Mouse (Mus musculus) ovary, postnatal 14 days (tissue): Measurements from ENCODE around the gene Arhgap44.

ENCODE experiments used
- DNase-seq: peaks from one replicate; pipeline ENCODE4 v3.0.0; 2022; ENCODE audit warnings: low spot score

Arhgap44 gene

GRCm38 (mm10) chr11:65162767-65163120, at the start of gene Arhgap44:
Arhgap44 (minus strand) TSS chr11:65162961.
- DNase-seq: peak; percentile 43

- no peak for DNase-seq
These were observed 48.9 kb upstream of the Arhgap44 start for GRCm38 (mm10) chr11:65211701-65212100.

GRCm38 (mm10) chr11:65209441-65209840, 46.7 kb upstream of the Arhgap44 start:
- DNase-seq: no peak

GRCm38 (mm10) chr11:65205306-65205705, 42.5 kb upstream of the Arhgap44 start:
- DNase-seq: no peak

- no peak for DNase-seq
These were observed 41.9 kb upstream of the Arhgap44 start for GRCm38 (mm10) chr11:65204651-65205050.

- DNase-seq: no peak
These were observed 40.3 kb upstream of the Arhgap44 start for GRCm38 (mm10) chr11:65203020-65203419.

- DNase-seq: no peak
These were observed 39.5 kb upstream of the Arhgap44 start for GRCm38 (mm10) chr11:65202236-65202635.

GRCm38 (mm10) chr11:65198026-65198425, 35.3 kb upstream of the Arhgap44 start:
- no peak for DNase-seq

GRCm38 (mm10) chr11:65197280-65197679, 34.5 kb upstream of the Arhgap44 start:
- DNase-seq: peak; percentile 76

GRCm38 (mm10) chr11:65186974-65187373, 24.2 kb upstream of the Arhgap44 start:
- no peak for DNase-seq

- no peak for DNase-seq
These were observed 22.4 kb upstream of the Arhgap44 start for GRCm38 (mm10) chr11:65185114-65185513.

GRCm38 (mm10) chr11:65170121-65170750, 7.5 kb upstream of the Arhgap44 start:
- no peak for DNase-seq

- DNase-seq: no peak
These were observed 637 bp downstream of the Arhgap44 start for GRCm38 (mm10) chr11:65161881-65162766.

- DNase-seq: no peak
These were observed 1.5 kb downstream of the Arhgap44 start for GRCm38 (mm10) chr11:65160991-65161880.

- no peak for DNase-seq
These were observed 3.0 kb downstream of the Arhgap44 start, which contains the start of gene 1700086D15Rik for GRCm38 (mm10) chr11:65159791-65160190. 1700086D15Rik (minus strand) TSS chr11:65159891.

GRCm38 (mm10) chr11:65158658-65158990, 4.1 kb downstream of the Arhgap44 start:
- no peak for DNase-seq

- DNase-seq: no peak
These were observed 4.6 kb downstream of the Arhgap44 start for GRCm38 (mm10) chr11:65157966-65158657.

GRCm38 (mm10) chr11:65153006-65153405, 9.8 kb downstream of the Arhgap44 start:
- DNase-seq: no peak

- DNase-seq: no peak
These were observed 14.3 kb downstream of the Arhgap44 start for GRCm38 (mm10) chr11:65148441-65148840.

GRCm38 (mm10) chr11:65142838-65143417, 19.8 kb downstream of the Arhgap44 start:
- no peak for DNase-seq

- no peak for DNase-seq
These were observed 23.7 kb downstream of the Arhgap44 start for GRCm38 (mm10) chr11:65139030-65139429.
